Mouse (Mus musculus): ENCODE data around the gene Wfdc21.

DNA sequence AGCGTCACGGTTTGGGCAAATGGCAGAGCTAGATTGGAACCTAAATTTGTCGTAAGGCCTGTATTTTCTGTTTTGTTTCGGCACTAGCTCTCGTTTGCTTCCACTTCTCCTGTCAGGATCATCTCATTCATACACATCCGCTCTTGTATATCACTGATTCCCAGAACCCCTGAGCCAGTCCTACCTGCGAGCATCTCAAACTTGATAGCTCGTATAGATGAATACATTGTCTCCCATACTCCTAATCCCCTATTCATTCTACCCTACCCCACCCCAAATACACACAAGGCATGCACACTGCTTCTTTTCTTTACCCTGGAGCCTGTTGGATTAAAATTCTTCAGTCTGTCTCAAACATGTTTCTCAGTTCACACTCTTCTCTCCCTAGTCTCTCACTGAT, 7.5 kb downstream of the Wfdc21 start:
- TF ChIP-seq USF2 (IDR thresholded peaks at IDR 0.05; ENCODE audit: borderline replicate concordance in 1 of 2, insufficient read depth in 1 of 2, low read depth in 1 of 2, low read length in 2 of 2) (no peak), MYB (IDR thresholded peaks at IDR 0.05; ENCODE audit: low read depth, low read length) (no peak), ETS1 (IDR thresholded peaks at IDR 0.05; ENCODE audit: low read depth, low read length) (no peak), MYC (IDR thresholded peaks at IDR 0.05; ENCODE audit: low read depth, low read length) (no peak), CHD2 (IDR thresholded peaks at IDR 0.05; ENCODE audit: low read length) (no peak)

Measured in MEL (cell line).